ENCODE assay signal across 9 mouse cellular contexts in the genomic region with DNA sequence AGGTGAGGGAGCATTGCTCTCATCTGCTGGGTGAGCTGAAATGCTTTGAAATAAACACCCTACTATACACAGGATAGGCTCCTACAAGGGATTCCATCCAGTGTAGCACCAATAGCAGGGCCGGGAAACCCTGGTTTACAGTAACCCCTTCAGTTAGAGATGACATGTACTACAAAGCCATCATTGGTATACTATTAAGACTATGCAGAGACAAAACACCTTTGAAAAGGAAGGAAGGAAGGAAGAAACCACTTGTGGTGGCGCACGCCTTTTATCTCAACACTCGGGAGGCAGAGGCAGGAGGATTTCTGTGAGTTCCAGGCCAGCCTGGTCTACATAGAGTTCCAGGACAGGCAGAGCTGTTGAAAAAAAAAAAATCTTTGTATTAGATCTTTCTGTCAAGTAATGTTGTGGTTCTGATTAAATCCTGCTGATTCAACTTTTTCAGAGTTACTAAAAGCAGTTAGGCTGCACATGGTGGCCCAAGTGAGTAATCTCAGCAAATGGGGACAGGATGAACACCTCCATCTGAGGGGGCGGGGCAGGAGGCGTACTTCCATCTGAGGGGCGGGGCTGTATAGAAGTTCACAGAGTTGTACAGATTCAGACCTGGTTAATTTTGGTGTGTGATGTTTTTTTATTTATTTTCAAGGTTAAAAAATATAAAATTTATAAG. TPM values are rescaled to one million over a fixed set of nuclear protein-coding genes. Genes with fewer than 3 reads are reported as not detected.
A peak's percentile ranks its signal among the peaks of the same experiment; 100 is the strongest.
DNase-seq lines count a peak whose midpoint lies in the region; ATAC-seq lines count a peak whose summit lies in the region.
"Had no signal": no experiment of that assay in that cellular context is flagged by ENCODE, and none has a peak within 500 bp of the region (broad histone marks: within the 10 kb centered on the region; RNA-seq: fewer than 3 reads in every experiment).

No protein-coding gene starts in this region.

- H3K4me3 ChIP-seq in midbrain, embryonic 10.5 days, result peak overlapping the region; percentile 39; the same call in 1 of the 2 replicates
- H3K4me3 ChIP-seq in midbrain, embryonic 14.5 days (replicated peaks; ENCODE audit: low read depth, low read length), result no peak overlapping the region
- H3K4me3 ChIP-seq in hindbrain, embryonic 13.5 days, result no peak overlapping the region
- no peak overlapping the region for H3K4me3 ChIP-seq in neural tube, embryonic 14.5 days (ENCODE audit: low read depth, low read length)

- no peaks in the 10 kb centered on the region for H3K36me3 ChIP-seq in midbrain, embryonic 10.5 days
- H3K36me3 ChIP-seq in midbrain, embryonic 14.5 days (ENCODE audit: control insufficient read depth, insufficient read depth, low read length), result no peaks in the 10 kb centered on the region
- no peaks in the 10 kb centered on the region for H3K36me3 ChIP-seq in hindbrain, embryonic 13.5 days
- H3K36me3 ChIP-seq in neural tube, embryonic 14.5 days (ENCODE audit: control insufficient read depth, insufficient read depth, low read length), result no peaks in the 10 kb centered on the region
- H3K36me3 ChIP-seq: G1E had no signal

- no peak for ATAC-seq in midbrain, embryonic 14.5 days (ENCODE audit: low FRiP score, low TSS enrichment)
- ATAC-seq in hindbrain, embryonic 13.5 days (ENCODE audit: low FRiP score), result no peak
- no peak for ATAC-seq in neural tube, embryonic 14.5 days (ENCODE audit: low read depth)
- ATAC-seq in erythroid progenitor cell, adult 5-6 weeks (replicated peaks; ENCODE audit: low FRiP score, poor library complexity, severe bottlenecking), result no peak

- intact Hi-C loops in heart, postnatal 14 days (cut with DNase I), result no loop called here

- no peak overlapping the region for H3K27ac ChIP-seq in midbrain, embryonic 10.5 days (replicated peaks)
- H3K27ac ChIP-seq in midbrain, embryonic 14.5 days (replicated peaks; ENCODE audit: low read depth, low read length), result no peak overlapping the region
- H3K27ac ChIP-seq in hindbrain, embryonic 13.5 days, result no peak overlapping the region
- H3K27ac ChIP-seq in neural tube, embryonic 14.5 days (ENCODE audit: low read depth, low read length), result no peak overlapping the region

- 94% methylated on average over 7 of the region's 7 CpGs for WGBS in midbrain, embryonic 10.5 days
- 95% methylated on average over 7 of the region's 7 CpGs for WGBS in midbrain, embryonic 14.5 days
- 94% methylated on average over 7 of the region's 7 CpGs for WGBS in hindbrain, embryonic 13.5 days
- 96% methylated on average over 7 of the region's 7 CpGs for WGBS in neural tube, embryonic 14.5 days

- no peak overlapping the region for H3K4me2 ChIP-seq in midbrain, embryonic 14.5 days (ENCODE audit: low read length)
- peak overlapping the region; percentile 39; the same call in 1 of the 2 replicates for H3K4me2 ChIP-seq in hindbrain, embryonic 13.5 days
- peak overlapping the region; percentile 36; the same call in 1 of the 2 replicates for H3K4me2 ChIP-seq in neural tube, embryonic 14.5 days (ENCODE audit: low read depth, low read length)

- peaks cover 30% of the 10 kb centered on the region for H3K4me1 ChIP-seq in midbrain, embryonic 10.5 days
- H3K4me1 ChIP-seq in midbrain, embryonic 14.5 days (ENCODE audit: control insufficient read depth, insufficient read depth, low read length), result no peaks in the 10 kb centered on the region
- peaks cover 18% of the 10 kb centered on the region for H3K4me1 ChIP-seq in hindbrain, embryonic 13.5 days (replicated peaks)
- peaks cover 5% of the 10 kb centered on the region; the same call in 1 of the 2 replicates for H3K4me1 ChIP-seq in neural tube, embryonic 14.5 days (ENCODE audit: control insufficient read depth, insufficient read depth, low read length)

- no peaks in the 10 kb centered on the region for H3K9me3 ChIP-seq in midbrain, embryonic 10.5 days (replicated peaks)
- no peaks in the 10 kb centered on the region for H3K9me3 ChIP-seq in midbrain, embryonic 14.5 days (ENCODE audit: control insufficient read depth, low read length)
- no peaks in the 10 kb centered on the region for H3K9me3 ChIP-seq in hindbrain, embryonic 13.5 days
- H3K9me3 ChIP-seq in neural tube, embryonic 14.5 days (ENCODE audit: control insufficient read depth, low read length), result no peaks in the 10 kb centered on the region
- H3K9me3 ChIP-seq: G1E had no signal

- H3K9ac ChIP-seq in midbrain, embryonic 14.5 days (replicated peaks; ENCODE audit: low read length), result no peak overlapping the region
- H3K9ac ChIP-seq in hindbrain, embryonic 13.5 days, result no peak overlapping the region
- H3K9ac ChIP-seq in neural tube, embryonic 14.5 days (replicated peaks; ENCODE audit: low read depth, low read length), result no peak overlapping the region

- H3K27me3 ChIP-seq in midbrain, embryonic 10.5 days (ENCODE audit: low read depth, poor library complexity, severe bottlenecking), result peaks cover 64% of the 10 kb centered on the region
- H3K27me3 ChIP-seq in midbrain, embryonic 14.5 days (ENCODE audit: control insufficient read depth, insufficient read depth, low read length), result peaks cover 6% of the 10 kb centered on the region; the same call in 1 of the 2 replicates
- peaks cover 9% of the 10 kb centered on the region for H3K27me3 ChIP-seq in hindbrain, embryonic 13.5 days
- no peaks in the 10 kb centered on the region for H3K27me3 ChIP-seq in neural tube, embryonic 14.5 days (ENCODE audit: control insufficient read depth, insufficient read depth, low read length)

- DNase-seq in heart, adult 11 months, result peak; percentile 72
- DNase-seq in heart, postnatal 14 days, result no peak
- DNase-seq in midbrain, embryonic 10.5 days (ENCODE audit: low spot score), result no peak
- no peak for DNase-seq in midbrain, embryonic 14.5 days
- DNase-seq in ovary, adult 18-20 months (ENCODE audit: low spot score), result no peak

RNA-seq across cellular contexts. Expression of gene Cpsf6, which starts 53.2 kb away (rescaled TPM):
- 10 to 100 TPM; 43.6 to 43.8 TPM for total RNA-seq in heart, postnatal 14 days (2021)
- 222 and 239 TPM in 2 replicates for polyA plus RNA-seq in midbrain, embryonic 10.5 days (2016; fragmentation: Nextera tagmentation; extraction: Ambion mirVana)
- 207 and 213 TPM in 2 replicates for polyA plus RNA-seq in midbrain, embryonic 14.5 days (2014; fragmentation: Nextera tagmentation; extraction: Ambion mirVana)
- 177 and 179 TPM in 2 replicates for polyA plus RNA-seq in hindbrain, embryonic 13.5 days (2015; fragmentation: Nextera tagmentation; extraction: Ambion mirVana)
- polyA plus RNA-seq in neural tube, embryonic 14.5 days (2014; fragmentation: Nextera tagmentation; extraction: Ambion mirVana), result 180 and 203 TPM in 2 replicates
- total RNA-seq in erythroid progenitor cell, adult 5-6 weeks (2015; ENCODE audit: low replicate concordance), result 60.5 and 79.2 TPM in 2 replicates
- total RNA-seq in erythroid progenitor cell, adult 5-6 weeks (2017; ENCODE audit: low replicate concordance), result 83.6 and 119 TPM in 2 replicates
